ENCODE assay signal across 13 mouse cellular contexts in the genomic region with DNA sequence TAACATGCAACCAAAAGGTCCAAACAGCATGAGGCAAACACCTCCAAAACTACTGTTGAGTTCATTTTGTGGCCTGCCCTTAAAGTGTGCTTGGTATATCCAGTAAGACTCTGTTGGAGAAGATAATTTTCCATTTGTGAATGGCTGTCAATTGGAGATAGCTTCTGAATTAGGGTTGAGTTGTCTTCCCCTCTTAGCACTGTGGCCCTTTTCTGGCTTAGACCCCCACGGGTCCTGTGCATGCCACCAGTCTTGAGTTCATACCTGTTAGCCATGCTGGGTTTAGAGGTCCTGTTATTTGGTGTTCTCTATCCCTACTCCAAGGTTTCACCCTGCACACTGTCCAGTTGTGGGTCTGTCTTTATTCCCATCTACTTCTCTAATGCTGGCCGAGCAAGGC. TPM values are rescaled to one million over a fixed set of nuclear protein-coding genes. Genes with fewer than 3 reads are reported as not detected.
A peak's percentile ranks its signal among the peaks of the same experiment; 100 is the strongest.
DNase-seq lines count a peak whose midpoint lies in the region; ATAC-seq and TF ChIP-seq lines count a peak whose summit lies in the region.
"Had no signal": no experiment of that assay in that cellular context is flagged by ENCODE, and none has a peak within 500 bp of the region (broad histone marks: within the 10 kb centered on the region; RNA-seq: fewer than 3 reads in every experiment).

No protein-coding gene starts in this region.

- WGBS in forebrain, embryonic 13.5 days: 98% methylated on average over 2 of the region's 2 CpGs
- WGBS in forebrain, embryonic 15.5 days: 100% methylated on average over 2 of the region's 2 CpGs
- WGBS in liver, embryonic 11.5 days: 85% methylated on average over 2 of the region's 2 CpGs
- 94% methylated on average over 2 of the region's 2 CpGs for WGBS in limb, embryonic 10.5 days

- in situ Hi-C loops in CH12.LX (cut with MboI; ENCODE audit: low pct_ligation_motif_present, low pct_unique_long_range_greater_than_20kb, low sequenced_read_pairs): no loop called here

- peaks cover 26% of the 10 kb centered on the region for H3K4me1 ChIP-seq in forebrain, embryonic 13.5 days
- peaks cover 23% of the 10 kb centered on the region for H3K4me1 ChIP-seq in forebrain, embryonic 15.5 days
- peaks cover 20% of the 10 kb centered on the region for H3K4me1 ChIP-seq in liver, embryonic 11.5 days (replicated peaks; ENCODE audit: control insufficient read depth, insufficient read depth, low read length)
- peaks cover 24 to 49% of the 10 kb centered on the region in 2 experiments for H3K4me1 ChIP-seq in CH12.LX (ENCODE audit: control insufficient read depth in 1 of 2, insufficient read depth in 2 of 2)
- H3K4me1 ChIP-seq in limb, embryonic 10.5 days: peaks cover 11% of the 10 kb centered on the region

- TF ChIP-seq POLR2A in CH12.LX (IDR thresholded peaks at IDR 0.05; ENCODE audit: low read depth, low read length): no peak; the same call in none of the 2 replicates

- no peak for ATAC-seq in forebrain, embryonic 13.5 days
- no peak for ATAC-seq in forebrain, embryonic 15.5 days (replicated peaks)
- ATAC-seq in liver, embryonic 11.5 days (replicated peaks; ENCODE audit: low FRiP score): no peak
- ATAC-seq in inflammation-experienced regulatory T-cells, adult 6 months: no peak

- H3K27me3 ChIP-seq in forebrain, embryonic 13.5 days: no peaks in the 10 kb centered on the region
- no peaks in the 10 kb centered on the region for H3K27me3 ChIP-seq in forebrain, embryonic 15.5 days
- no peaks in the 10 kb centered on the region for H3K27me3 ChIP-seq in liver, embryonic 11.5 days (replicated peaks; ENCODE audit: control insufficient read depth, insufficient read depth, low read length)
- no peaks in the 10 kb centered on the region for H3K27me3 ChIP-seq in CH12.LX (replicated peaks)
- no peaks in the 10 kb centered on the region for H3K27me3 ChIP-seq in limb, embryonic 10.5 days (ENCODE audit: low read depth, poor library complexity, severe bottlenecking)

- peak overlapping the region; percentile 99; the same call in 1 of the 2 replicates for H3K4me2 ChIP-seq in forebrain, embryonic 13.5 days
- no peak overlapping the region for H3K4me2 ChIP-seq in forebrain, embryonic 15.5 days (replicated peaks)
- H3K4me2 ChIP-seq in liver, embryonic 11.5 days: peak overlapping the region; percentile 85
- H3K4me2 ChIP-seq in CH12.LX (ENCODE audit: insufficient read depth, low read depth, poor library complexity, severe bottlenecking): peak overlapping the region; percentile 57

- no peak for TF ChIP-seq RAD21 in CH12.LX (IDR thresholded peaks at IDR 0.05; ENCODE audit: low read depth, low read length)

- H3K4me3 ChIP-seq in forebrain, embryonic 13.5 days: no peak overlapping the region
- no peak overlapping the region for H3K4me3 ChIP-seq in forebrain, embryonic 15.5 days
- H3K4me3 ChIP-seq in liver, embryonic 11.5 days (ENCODE audit: low read depth, low read length): peak overlapping the region; percentile 99
- peak overlapping the region; percentile 36 to 98 (median 87) for H3K4me3 ChIP-seq in CH12.LX (replicated peaks in 1 of 3; ENCODE audit: low read depth in 2 of 3, low read length in 2 of 3, poor library complexity in 1 of 3)
- H3K4me3 ChIP-seq in limb, embryonic 10.5 days: 0 out of 2 replicates have a peak overlapping the region, but pooled peaks have one; percentile 98

- peaks cover 46% of the 10 kb centered on the region for H3K79me2 ChIP-seq in CH12.LX (replicated peaks; ENCODE audit: control insufficient read depth, extremely low read depth, insufficient read depth, poor library complexity, severe bottlenecking)

- no peak for TF ChIP-seq EP300 in CH12.LX (IDR thresholded peaks at IDR 0.05; ENCODE audit: low read length)

- no peak for DNase-seq in liver, embryonic 11.5 days (ENCODE audit: low spot score)
- DNase-seq in liver: no peak
- DNase-seq in CH12.LX (ENCODE audit: extremely low read depth): no peak
- DNase-seq in limb, embryonic 10.5 days (ENCODE audit: low spot score): no peak
- no peak for DNase-seq in layer of hippocampus, postnatal 14 days (ENCODE audit: low spot score in 2 of 2)
- DNase-seq: adrenal gland, postnatal 25 days; cerebellum, adult 2 months; heart, postnatal 14 days; kidney, adult 8-10 months; lung, adult 18-20 months had no signal

- H3K36me3 ChIP-seq in forebrain, embryonic 13.5 days (ENCODE audit: poor library complexity, severe bottlenecking): peaks cover 56% of the 10 kb centered on the region
- peaks cover 34% of the 10 kb centered on the region for H3K36me3 ChIP-seq in forebrain, embryonic 15.5 days
- peaks cover 38% of the 10 kb centered on the region for H3K36me3 ChIP-seq in liver, embryonic 11.5 days (ENCODE audit: control insufficient read depth, insufficient read depth, low read length)
- peaks cover 52 to 66% of the 10 kb centered on the region in 2 experiments for H3K36me3 ChIP-seq in CH12.LX (replicated peaks in 1 of 2; ENCODE audit: control insufficient read depth in 1 of 2, insufficient read depth in 1 of 2, low read length in 1 of 2)
- H3K36me3 ChIP-seq in limb, embryonic 10.5 days: peaks cover 68% of the 10 kb centered on the region

- dilution Hi-C loops in CH12.LX (cut with MboI; ENCODE audit: extremely low pct_ligation_motif_present, extremely low pct_unique_long_range_greater_than_20kb, low sequenced_read_pairs): no loop called here

- no peak for TF ChIP-seq CTCF in CH12.LX (conservative IDR thresholded peaks at IDR 0.05 in 1 of 2, IDR thresholded peaks at IDR 0.05 in 1 of 2; ENCODE audit: low read depth in 2 of 2, low read length in 2 of 2)

- no peaks in the 10 kb centered on the region for H3K9me3 ChIP-seq in forebrain, embryonic 13.5 days (replicated peaks)
- H3K9me3 ChIP-seq in forebrain, embryonic 15.5 days: no peaks in the 10 kb centered on the region
- no peaks in the 10 kb centered on the region for H3K9me3 ChIP-seq in liver, embryonic 11.5 days (ENCODE audit: control insufficient read depth, low read length)
- no peaks in the 10 kb centered on the region for H3K9me3 ChIP-seq in CH12.LX (replicated peaks; ENCODE audit: low read length)
- no peaks in the 10 kb centered on the region for H3K9me3 ChIP-seq in limb, embryonic 10.5 days (replicated peaks)

- H3K27ac ChIP-seq in forebrain, embryonic 13.5 days: no peak overlapping the region
- H3K27ac ChIP-seq in forebrain, embryonic 15.5 days (replicated peaks): no peak overlapping the region
- peak overlapping the region; percentile 62 for H3K27ac ChIP-seq in liver, embryonic 11.5 days (ENCODE audit: low read depth, low read length)
- peak overlapping the region; percentile 27; the same call in 1 of the 2 replicates for H3K27ac ChIP-seq in CH12.LX (ENCODE audit: insufficient read depth, low read depth)
- no peak overlapping the region for H3K27ac ChIP-seq in limb, embryonic 10.5 days

- H3K9ac ChIP-seq in forebrain, embryonic 13.5 days: no peak overlapping the region
- no peak overlapping the region for H3K9ac ChIP-seq in forebrain, embryonic 15.5 days (replicated peaks)
- H3K9ac ChIP-seq in liver, embryonic 11.5 days (ENCODE audit: low read depth, low read length): peak overlapping the region; percentile 100
- H3K9ac ChIP-seq in CH12.LX (ENCODE audit: insufficient read depth, low read depth): peak overlapping the region; percentile 94

RNA-seq across cellular contexts. Expression of gene Uba52, which starts 1.2 kb away (rescaled TPM):
- 812 and 920 TPM in 2 replicates for polyA plus RNA-seq in forebrain, embryonic 13.5 days (2015; fragmentation: Nextera tagmentation; extraction: Ambion mirVana)
- polyA plus RNA-seq in forebrain, embryonic 15.5 days (2015; fragmentation: Nextera tagmentation; extraction: Ambion mirVana): 724 and 839 TPM in 2 replicates
- 1,024 and 1,077 TPM in 2 replicates for polyA plus RNA-seq in liver, embryonic 11.5 days (2014; fragmentation: Nextera tagmentation; extraction: Ambion mirVana)
- total RNA-seq in CH12.LX (2012; rRNA removed) (3,341 and 3,407 TPM in 2 replicates), CH12.LX (2014; rRNA removed) (1,091 and 1,181 TPM in 2 replicates)
- 1,199 and 1,372 TPM in 2 replicates for polyA plus RNA-seq in CH12.LX (2012; ENCODE audit: insufficient read length, low read depth)
- polyA plus RNA-seq in limb, embryonic 10.5 days (2016; fragmentation: Nextera tagmentation; extraction: Ambion mirVana): 877 and 996 TPM in 2 replicates
- polyA plus RNA-seq in inflammation-experienced regulatory T-cells, adult 6 months (2017; shearing (Covaris generic)): 1,000 to 10,000 TPM; 2,608 to 4,221 (median 3,776) TPM
- total RNA-seq in layer of hippocampus, postnatal 14 days (2021): 1,000 to 10,000 TPM; 1,048 to 1,082 TPM

RNA-seq across cellular contexts. Expression of gene Rex1bd, which starts 5.2 kb away (rescaled TPM):
- 150 and 154 TPM in 2 replicates for polyA plus RNA-seq in forebrain, embryonic 13.5 days (2015; fragmentation: Nextera tagmentation; extraction: Ambion mirVana)
- 164 and 176 TPM in 2 replicates for polyA plus RNA-seq in forebrain, embryonic 15.5 days (2015; fragmentation: Nextera tagmentation; extraction: Ambion mirVana)
- polyA plus RNA-seq in liver, embryonic 11.5 days (2014; fragmentation: Nextera tagmentation; extraction: Ambion mirVana): 113 and 120 TPM in 2 replicates
- total RNA-seq in CH12.LX (2012; rRNA removed) (87.3 and 90.0 TPM in 2 replicates), CH12.LX (2014; rRNA removed) (43.3 and 47.8 TPM in 2 replicates)
- polyA plus RNA-seq in CH12.LX (2012; ENCODE audit: insufficient read length, low read depth): 38.4 and 59.9 TPM in 2 replicates
- polyA plus RNA-seq in limb, embryonic 10.5 days (2016; fragmentation: Nextera tagmentation; extraction: Ambion mirVana): 126 and 143 TPM in 2 replicates
- 10 to 100 TPM; 67.7 to 85.1 (median 84.4) TPM for polyA plus RNA-seq in inflammation-experienced regulatory T-cells, adult 6 months (2017; shearing (Covaris generic))
- 100 to 1,000 TPM in 1 of 2 experiments, 10 to 100 TPM in 1; 83.2 to 103 TPM for total RNA-seq in layer of hippocampus, postnatal 14 days (2021)

RNA-seq across cellular contexts. Expression of gene Fkbp8, which starts 15.8 kb away (rescaled TPM):
- 357 and 385 TPM in 2 replicates for polyA plus RNA-seq in forebrain, embryonic 13.5 days (2015; fragmentation: Nextera tagmentation; extraction: Ambion mirVana)
- 433 and 440 TPM in 2 replicates for polyA plus RNA-seq in forebrain, embryonic 15.5 days (2015; fragmentation: Nextera tagmentation; extraction: Ambion mirVana)
- polyA plus RNA-seq in liver, embryonic 11.5 days (2014; fragmentation: Nextera tagmentation; extraction: Ambion mirVana): 261 and 285 TPM in 2 replicates
- total RNA-seq in CH12.LX (2012; rRNA removed) (246 and 266 TPM in 2 replicates), CH12.LX (2014; rRNA removed) (172 and 178 TPM in 2 replicates)
- 176 and 178 TPM in 2 replicates for polyA plus RNA-seq in CH12.LX (2012; ENCODE audit: insufficient read length, low read depth)
- 297 and 310 TPM in 2 replicates for polyA plus RNA-seq in limb, embryonic 10.5 days (2016; fragmentation: Nextera tagmentation; extraction: Ambion mirVana)
- 100 to 1,000 TPM; 133 to 156 (median 138) TPM for polyA plus RNA-seq in inflammation-experienced regulatory T-cells, adult 6 months (2017; shearing (Covaris generic))
- 100 to 1,000 TPM; 412 to 417 TPM for total RNA-seq in layer of hippocampus, postnatal 14 days (2021)

RNA-seq across cellular contexts. Expression of gene Kxd1, which starts 16.0 kb away (rescaled TPM):
- polyA plus RNA-seq in forebrain, embryonic 13.5 days (2015; fragmentation: Nextera tagmentation; extraction: Ambion mirVana): 52.5 and 53.6 TPM in 2 replicates
- 49.8 and 50.2 TPM in 2 replicates for polyA plus RNA-seq in forebrain, embryonic 15.5 days (2015; fragmentation: Nextera tagmentation; extraction: Ambion mirVana)
- 68.8 and 75.2 TPM in 2 replicates for polyA plus RNA-seq in liver, embryonic 11.5 days (2014; fragmentation: Nextera tagmentation; extraction: Ambion mirVana)
- 45.7 and 63.4 TPM in 2 replicates for total RNA-seq in CH12.LX (2012; rRNA removed)
- 67.9 and 68.0 TPM in 2 replicates for total RNA-seq in CH12.LX (2014; rRNA removed)
- polyA plus RNA-seq in CH12.LX (2012; ENCODE audit: insufficient read length, low read depth): 56.6 and 56.7 TPM in 2 replicates
- polyA plus RNA-seq in limb, embryonic 10.5 days (2016; fragmentation: Nextera tagmentation; extraction: Ambion mirVana): 45.4 and 46.6 TPM in 2 replicates
- 100 to 1,000 TPM; 138 to 187 (median 180) TPM for polyA plus RNA-seq in inflammation-experienced regulatory T-cells, adult 6 months (2017; shearing (Covaris generic))
- total RNA-seq in layer of hippocampus, postnatal 14 days (2021): 10 to 100 TPM; 39.5 to 40.3 TPM

RNA-seq across cellular contexts. Expression of gene Crlf1, which starts 18.8 kb away (rescaled TPM):
- polyA plus RNA-seq in forebrain, embryonic 13.5 days (2015; fragmentation: Nextera tagmentation; extraction: Ambion mirVana): 0.86 and 0.92 TPM in 2 replicates
- 4.3 and 5.3 TPM in 2 replicates for polyA plus RNA-seq in forebrain, embryonic 15.5 days (2015; fragmentation: Nextera tagmentation; extraction: Ambion mirVana)
- polyA plus RNA-seq in liver, embryonic 11.5 days (2014; fragmentation: Nextera tagmentation; extraction: Ambion mirVana): 3.8 and 5.4 TPM in 2 replicates
- 1.1 and 1.2 TPM in 2 replicates for total RNA-seq in CH12.LX (2012; rRNA removed)
- 0.42 TPM in 2 replicates for total RNA-seq in CH12.LX (2014; rRNA removed)
- 0.44 and 0.78 TPM in 2 replicates for polyA plus RNA-seq in CH12.LX (2012; ENCODE audit: insufficient read length, low read depth)
- 79.8 and 126 TPM in 2 replicates for polyA plus RNA-seq in limb, embryonic 10.5 days (2016; fragmentation: Nextera tagmentation; extraction: Ambion mirVana)
- not detected for polyA plus RNA-seq in inflammation-experienced regulatory T-cells, adult 6 months (2017; shearing (Covaris generic))
- total RNA-seq in layer of hippocampus, postnatal 14 days (2021): 10 to 100 TPM; 21.8 to 24.2 TPM

Comparison
In these comparisons a context has a peak if more than half of its experiments do, and no peak if none do; other contexts are left out.
1. H3K27ac ChIP-seq: peak in liver, embryonic 11.5 days (single experiment) and CH12.LX (single experiment); none in forebrain, embryonic 13.5 days (single experiment), forebrain, embryonic 15.5 days (single experiment) and limb, embryonic 10.5 days (single experiment).
2. H3K4me3 ChIP-seq: peak in liver, embryonic 11.5 days (single experiment), CH12.LX (3 of 3) and limb, embryonic 10.5 days (single experiment); none in forebrain, embryonic 13.5 days (single experiment) and forebrain, embryonic 15.5 days (single experiment).
3. H3K9ac ChIP-seq: peak in liver, embryonic 11.5 days (single experiment) and CH12.LX (single experiment); none in forebrain, embryonic 13.5 days (single experiment) and forebrain, embryonic 15.5 days (single experiment).